Mouse (Mus musculus): Measurements from ENCODE around the gene Hck. TPM values are rescaled to one million over a fixed set of nuclear protein-coding genes. Genes with fewer than 3 reads are reported as not detected.

Gene Hck
- polyA plus RNA-seq (2014; fragmentation: Illumina TruSeq; extraction: RNeasy Lipid Tissue Mini Kit (QIAGEN cat#74804); ENCODE audit: low read depth, low replicate concordance) = 0.41 TPM

DNA sequence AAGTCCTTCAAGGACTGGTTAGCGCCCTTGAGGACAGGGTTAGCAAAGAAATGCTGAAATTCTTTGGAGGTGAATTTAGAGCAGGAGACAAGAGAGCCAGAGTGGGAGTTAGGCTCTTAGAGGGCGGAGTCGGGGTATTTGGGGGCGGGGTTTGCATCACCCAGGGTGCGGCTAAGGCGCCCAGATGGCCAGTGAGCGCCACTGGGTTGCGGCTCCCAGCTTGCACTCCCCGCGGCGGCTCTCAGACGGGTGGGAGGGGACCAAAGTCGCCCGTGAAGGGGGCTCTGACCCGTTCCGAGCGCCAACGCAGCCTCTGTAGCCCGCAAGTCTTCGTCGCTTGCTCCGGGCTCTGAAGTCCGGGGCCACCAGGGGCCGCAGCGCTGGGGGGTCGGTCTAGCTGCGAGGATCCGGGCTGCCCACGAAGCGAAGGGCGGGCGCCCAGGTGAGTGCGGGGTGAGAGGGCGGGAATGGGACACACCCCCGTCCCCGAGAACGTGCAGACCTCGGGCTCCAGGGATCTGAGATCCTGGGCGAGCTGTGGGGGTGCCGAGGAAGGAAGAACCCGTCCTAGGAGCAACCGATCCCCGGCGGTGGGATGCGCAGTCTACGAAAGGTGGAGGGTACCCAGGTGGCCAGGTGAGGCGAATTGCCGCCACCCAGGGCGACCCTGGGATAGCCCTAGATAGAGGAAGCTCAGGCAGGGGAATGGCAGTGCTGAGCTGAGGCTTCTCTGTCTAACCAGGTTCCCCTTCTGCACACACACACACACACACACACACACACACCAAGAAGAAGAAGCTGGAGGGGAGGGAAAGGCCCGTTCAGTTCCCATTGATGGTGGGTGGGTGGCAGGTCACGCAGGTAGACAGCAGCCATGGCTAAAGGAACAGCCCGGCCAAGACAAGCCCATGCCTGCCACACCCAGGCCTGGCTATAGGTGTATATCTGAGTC, at the start of gene Hck:
TSS of gene Hck (plus strand) at position 156 of the 952 bp plus-strand sequence.

DNA sequence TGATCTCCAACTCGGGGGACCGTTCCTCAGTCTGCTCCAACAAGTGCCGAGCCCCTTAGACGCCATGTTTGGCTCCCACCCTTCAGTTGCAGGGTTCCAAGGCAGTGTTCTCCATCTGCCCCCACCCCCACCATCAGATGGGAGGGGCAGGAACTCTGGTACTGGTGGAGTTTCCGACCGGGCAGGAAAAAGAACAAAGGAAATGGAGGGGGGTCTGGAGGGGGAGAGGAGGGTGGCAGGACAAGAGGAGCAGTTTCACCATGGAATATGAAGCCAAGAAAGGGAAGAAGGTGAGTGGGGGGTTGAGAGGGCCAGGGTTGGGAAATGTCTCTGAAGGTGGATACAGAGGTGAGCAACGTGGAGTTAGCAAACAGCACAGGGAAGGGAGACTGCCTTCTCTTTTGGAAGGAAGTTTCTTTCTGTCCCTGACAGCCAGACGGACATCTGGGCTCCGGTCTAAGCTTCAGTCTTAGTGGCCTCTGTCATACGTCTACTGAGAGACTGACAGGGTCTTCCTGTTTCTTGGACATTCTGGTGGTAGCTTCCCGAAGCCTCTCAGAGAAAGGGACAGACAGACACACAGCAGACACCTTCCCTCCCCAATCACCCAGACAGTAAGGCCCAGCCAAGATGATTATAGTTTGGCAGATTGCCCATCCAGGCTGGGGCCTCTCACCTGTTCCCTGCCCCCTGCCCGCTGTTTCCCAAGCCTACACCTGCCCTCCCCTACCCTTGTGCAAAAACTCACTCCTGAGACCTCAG, 42.3 kb upstream of the Hck start, which contains the start of gene Ccm2l:
TSS of gene Ccm2l (plus strand) at position 209 of the 762 bp plus-strand sequence.

GRCm38 (mm10) chr2:153160844-153161683, 52.8 kb downstream of the Hck start, which contains the start of gene Tm9sf4:
TSS of gene Tm9sf4 (plus strand) at chr2:153161303.

Other genes starting within 250 kb of the Hck start
- not detected for gene Mylk2, start 197.1 kb upstream of the Hck start, polyA plus RNA-seq (2014; fragmentation: Illumina TruSeq; extraction: RNeasy Lipid Tissue Mini Kit (QIAGEN cat#74804); ENCODE audit: low read depth, low replicate concordance)
- not detected for gene Foxs1, start 175.3 kb upstream of the Hck start, polyA plus RNA-seq (2014; fragmentation: Illumina TruSeq; extraction: RNeasy Lipid Tissue Mini Kit (QIAGEN cat#74804); ENCODE audit: low read depth, low replicate concordance)
- not detected for gene Dusp15, start 156.8 kb upstream of the Hck start, polyA plus RNA-seq (2014; fragmentation: Illumina TruSeq; extraction: RNeasy Lipid Tissue Mini Kit (QIAGEN cat#74804); ENCODE audit: low read depth, low replicate concordance)
- not detected for gene Ttll9, start 146.0 kb upstream of the Hck start, polyA plus RNA-seq (2014; fragmentation: Illumina TruSeq; extraction: RNeasy Lipid Tissue Mini Kit (QIAGEN cat#74804); ENCODE audit: low read depth, low replicate concordance)
- gene Pdrg1, start 93.0 kb upstream of the Hck start, polyA plus RNA-seq (2014; fragmentation: Illumina TruSeq; extraction: RNeasy Lipid Tissue Mini Kit (QIAGEN cat#74804); ENCODE audit: low read depth, low replicate concordance) = 38.5 TPM
- not detected for gene Xkr7, start 76.6 kb upstream of the Hck start, polyA plus RNA-seq (2014; fragmentation: Illumina TruSeq; extraction: RNeasy Lipid Tissue Mini Kit (QIAGEN cat#74804); ENCODE audit: low read depth, low replicate concordance)
- 0.91 TPM for gene Ccm2l, start 42.5 kb upstream of the Hck start, polyA plus RNA-seq (2014; fragmentation: Illumina TruSeq; extraction: RNeasy Lipid Tissue Mini Kit (QIAGEN cat#74804); ENCODE audit: low read depth, low replicate concordance)
- gene Tm9sf4, start 52.8 kb downstream of the Hck start, polyA plus RNA-seq (2014; fragmentation: Illumina TruSeq; extraction: RNeasy Lipid Tissue Mini Kit (QIAGEN cat#74804); ENCODE audit: low read depth, low replicate concordance) = 75.4 TPM
- 1.6 TPM for gene Tspyl3, start 117.0 kb downstream of the Hck start, polyA plus RNA-seq (2014; fragmentation: Illumina TruSeq; extraction: RNeasy Lipid Tissue Mini Kit (QIAGEN cat#74804); ENCODE audit: low read depth, low replicate concordance)
- 25.4 TPM for gene Plagl2, start 133.0 kb downstream of the Hck start, polyA plus RNA-seq (2014; fragmentation: Illumina TruSeq; extraction: RNeasy Lipid Tissue Mini Kit (QIAGEN cat#74804); ENCODE audit: low read depth, low replicate concordance)
- 20.4 TPM for gene Pofut1, start 133.1 kb downstream of the Hck start, polyA plus RNA-seq (2014; fragmentation: Illumina TruSeq; extraction: RNeasy Lipid Tissue Mini Kit (QIAGEN cat#74804); ENCODE audit: low read depth, low replicate concordance)
- gene Kif3b, start 182.9 kb downstream of the Hck start, polyA plus RNA-seq (2014; fragmentation: Illumina TruSeq; extraction: RNeasy Lipid Tissue Mini Kit (QIAGEN cat#74804); ENCODE audit: low read depth, low replicate concordance) = 24.2 TPM
- 26.2 TPM for gene Asxl1, start 237.4 kb downstream of the Hck start, polyA plus RNA-seq (2014; fragmentation: Illumina TruSeq; extraction: RNeasy Lipid Tissue Mini Kit (QIAGEN cat#74804); ENCODE audit: low read depth, low replicate concordance)

Data from sigmoid colon, adult 10 weeks (tissue).